Mouse (Mus musculus): ENCODE measurements around the gene Ncln. TPM values are rescaled to one million over a fixed set of nuclear protein-coding genes. Genes with fewer than 3 reads are reported as not detected.

The Ncln gene
- polyA plus RNA-seq, 1 experiment from 2014 or later: 97.9 TPM

- no peak overlapping the region for H3K4me2 ChIP-seq
These were observed 35.7 kb downstream of the Ncln start for GRCm38 (mm10) chr10:81460471-81460870.

GRCm38 (mm10) chr10:81459399-81459798 lies 36.8 kb downstream of the Ncln start:
- H3K9me3 ChIP-seq (ENCODE audit: control insufficient read depth, low read length): no peaks in the 10 kb centered on the region
- no peak for ATAC-seq (replicated peaks; ENCODE audit: low FRiP score)
- WGBS: 65% methylated on average over 21 of the region's 21 CpGs

More at GRCm38 (mm10) chr10:81460471-81460870, 35.7 kb downstream of the Ncln start:
- H3K27ac ChIP-seq (ENCODE audit: low read depth, low read length): no peak overlapping the region
- no peak overlapping the region for H3K9ac ChIP-seq (ENCODE audit: low read depth, low read length)
- H3K4me1 ChIP-seq (replicated peaks; ENCODE audit: control insufficient read depth, insufficient read depth, low read length): peaks cover 14% of the 10 kb centered on the region
- WGBS: 20% methylated on average over 20 of the region's 20 CpGs
- peaks cover 96% of the 10 kb centered on the region for H3K27me3 ChIP-seq (replicated peaks; ENCODE audit: control insufficient read depth, insufficient read depth, low read length)
- no peak for DNase-seq (ENCODE audit: low spot score)
- H3K36me3 ChIP-seq (ENCODE audit: control insufficient read depth, insufficient read depth, low read length): no peaks in the 10 kb centered on the region
- no peak overlapping the region for H3K4me3 ChIP-seq (ENCODE audit: low read depth, low read length)
- H3K9me3 ChIP-seq (ENCODE audit: control insufficient read depth, low read length): no peaks in the 10 kb centered on the region
- ATAC-seq (replicated peaks; ENCODE audit: low FRiP score): no peak

GRCm38 (mm10) chr10:81458267-81458666 lies 37.9 kb downstream of the Ncln start:
- 75% methylated on average over 6 of the region's 6 CpGs for WGBS
- Histone ChIP-seq H3K27ac (ENCODE audit: low read depth, low read length) (no peak overlapping the region), H3K27me3 (replicated peaks; ENCODE audit: control insufficient read depth, insufficient read depth, low read length) (peaks cover 97% of the 10 kb centered on the region), H3K4me2 (no peak overlapping the region), H3K4me1 (replicated peaks; ENCODE audit: control insufficient read depth, insufficient read depth, low read length) (peaks cover 3% of the 10 kb centered on the region), H3K36me3 (ENCODE audit: control insufficient read depth, insufficient read depth, low read length) (no peaks in the 10 kb centered on the region), H3K4me3 (ENCODE audit: low read depth, low read length) (no peak overlapping the region), H3K9me3 (ENCODE audit: control insufficient read depth, low read length) (no peaks in the 10 kb centered on the region), H3K9ac (ENCODE audit: low read depth, low read length) (no peak overlapping the region)
- no peak for ATAC-seq (replicated peaks; ENCODE audit: low FRiP score)
- DNase-seq (ENCODE audit: low spot score): no peak

More at GRCm38 (mm10) chr10:81459399-81459798, 36.8 kb downstream of the Ncln start:
- no peaks in the 10 kb centered on the region for H3K36me3 ChIP-seq (ENCODE audit: control insufficient read depth, insufficient read depth, low read length)
- DNase-seq (ENCODE audit: low spot score): no peak
- H3K27ac ChIP-seq (ENCODE audit: low read depth, low read length): no peak overlapping the region
- H3K4me3 ChIP-seq (ENCODE audit: low read depth, low read length): no peak overlapping the region
- H3K27me3 ChIP-seq (replicated peaks; ENCODE audit: control insufficient read depth, insufficient read depth, low read length): peaks cover 97% of the 10 kb centered on the region
- no peak overlapping the region for H3K9ac ChIP-seq (ENCODE audit: low read depth, low read length)
- no peak overlapping the region for H3K4me2 ChIP-seq
- H3K4me1 ChIP-seq (replicated peaks; ENCODE audit: control insufficient read depth, insufficient read depth, low read length): peaks cover 8% of the 10 kb centered on the region

- Histone ChIP-seq H3K9me3 (ENCODE audit: control insufficient read depth, low read length) (no peaks in the 10 kb centered on the region), H3K36me3 (ENCODE audit: control insufficient read depth, insufficient read depth, low read length) (no peaks in the 10 kb centered on the region), H3K27me3 (replicated peaks; ENCODE audit: control insufficient read depth, insufficient read depth, low read length) (peaks cover 97% of the 10 kb centered on the region), H3K4me1 (replicated peaks; ENCODE audit: control insufficient read depth, insufficient read depth, low read length) (peaks cover 3% of the 10 kb centered on the region), H3K9ac (ENCODE audit: low read depth, low read length) (no peak overlapping the region), H3K27ac (ENCODE audit: low read depth, low read length) (no peak overlapping the region), H3K4me2 (no peak overlapping the region), H3K4me3 (ENCODE audit: low read depth, low read length) (no peak overlapping the region)
- ATAC-seq (replicated peaks; ENCODE audit: low FRiP score) (no peak), DNase-seq (ENCODE audit: low spot score) (no peak)
- 76% methylated on average over 8 of the region's 8 CpGs for WGBS
These were observed 38.6 kb downstream of the Ncln start for GRCm38 (mm10) chr10:81457624-81458023.

GRCm38 (mm10) chr10:81456983-81457563 lies 39.1 kb downstream of the Ncln start:
- WGBS: 31% methylated on average over 12 of the region's 12 CpGs
- H3K4me3 ChIP-seq (ENCODE audit: low read depth, low read length): no peak overlapping the region
- ATAC-seq (replicated peaks; ENCODE audit: low FRiP score): no peak
- no peak overlapping the region for H3K27ac ChIP-seq (ENCODE audit: low read depth, low read length)
- no peak overlapping the region for H3K4me2 ChIP-seq
- no peaks in the 10 kb centered on the region for H3K9me3 ChIP-seq (ENCODE audit: control insufficient read depth, low read length)
- DNase-seq (ENCODE audit: low spot score): no peak
- no peak overlapping the region for H3K9ac ChIP-seq (ENCODE audit: low read depth, low read length)
- H3K36me3 ChIP-seq (ENCODE audit: control insufficient read depth, insufficient read depth, low read length): no peaks in the 10 kb centered on the region
- peaks cover 97% of the 10 kb centered on the region for H3K27me3 ChIP-seq (replicated peaks; ENCODE audit: control insufficient read depth, insufficient read depth, low read length)
- H3K4me1 ChIP-seq (replicated peaks; ENCODE audit: control insufficient read depth, insufficient read depth, low read length): peaks cover 2% of the 10 kb centered on the region

- H3K27me3 ChIP-seq (replicated peaks; ENCODE audit: control insufficient read depth, insufficient read depth, low read length): peaks cover 97% of the 10 kb centered on the region
- no peak for ATAC-seq (replicated peaks; ENCODE audit: low FRiP score)
- 58% methylated on average over 28 of the region's 28 CpGs for WGBS
These were observed 40.9 kb downstream of the Ncln start, which contains the start of gene Nfic for GRCm38 (mm10) chr10:81455181-81455895. TSS of gene Nfic (minus strand) at chr10:81455635.

GRCm38 (mm10) chr10:81454106-81454505 lies 42.1 kb downstream of the Ncln start:
- DNase-seq (ENCODE audit: low spot score) (no peak), ATAC-seq (replicated peaks; ENCODE audit: low FRiP score) (no peak)
- WGBS: 58% methylated on average over 2 of the region's 2 CpGs
- Histone ChIP-seq H3K4me2 (no peak overlapping the region), H3K4me1 (replicated peaks; ENCODE audit: control insufficient read depth, insufficient read depth, low read length) (no peaks in the 10 kb centered on the region), H3K9ac (ENCODE audit: low read depth, low read length) (no peak overlapping the region), H3K9me3 (ENCODE audit: control insufficient read depth, low read length) (no peaks in the 10 kb centered on the region), H3K36me3 (ENCODE audit: control insufficient read depth, insufficient read depth, low read length) (no peaks in the 10 kb centered on the region), H3K27me3 (replicated peaks; ENCODE audit: control insufficient read depth, insufficient read depth, low read length) (peaks cover 88% of the 10 kb centered on the region), H3K4me3 (ENCODE audit: low read depth, low read length) (no peak overlapping the region), H3K27ac (ENCODE audit: low read depth, low read length) (no peak overlapping the region)

More at GRCm38 (mm10) chr10:81455181-81455895, 40.9 kb downstream of the Ncln start, which contains the start of gene Nfic:
- no peak for DNase-seq (ENCODE audit: low spot score)
- Histone ChIP-seq H3K4me1 (replicated peaks; ENCODE audit: control insufficient read depth, insufficient read depth, low read length) (no peaks in the 10 kb centered on the region), H3K9me3 (ENCODE audit: control insufficient read depth, low read length) (no peaks in the 10 kb centered on the region), H3K27ac (ENCODE audit: low read depth, low read length) (no peak within 1 kb of the TSS), H3K9ac (ENCODE audit: low read depth, low read length) (no peak within 1 kb of the TSS), H3K4me2 (no peak within 1 kb of the TSS), H3K4me3 (ENCODE audit: low read depth, low read length) (no peak within 1 kb of the TSS), H3K36me3 (ENCODE audit: control insufficient read depth, insufficient read depth, low read length) (no peaks in the 10 kb centered on the region)

GRCm38 (mm10) chr10:81452947-81453288 lies 43.3 kb downstream of the Ncln start:
- Histone ChIP-seq H3K27me3 (replicated peaks; ENCODE audit: control insufficient read depth, insufficient read depth, low read length) (peaks cover 78% of the 10 kb centered on the region), H3K9me3 (ENCODE audit: control insufficient read depth, low read length) (no peaks in the 10 kb centered on the region), H3K36me3 (ENCODE audit: control insufficient read depth, insufficient read depth, low read length) (no peaks in the 10 kb centered on the region), H3K9ac (ENCODE audit: low read depth, low read length) (no peak overlapping the region), H3K4me2 (no peak overlapping the region), H3K27ac (ENCODE audit: low read depth, low read length) (no peak overlapping the region), H3K4me1 (replicated peaks; ENCODE audit: control insufficient read depth, insufficient read depth, low read length) (no peaks in the 10 kb centered on the region), H3K4me3 (ENCODE audit: low read depth, low read length) (no peak overlapping the region)
- ATAC-seq (replicated peaks; ENCODE audit: low FRiP score) (no peak), DNase-seq (ENCODE audit: low spot score) (no peak)
- 5% methylated on average over 14 of the region's 14 CpGs for whole genome bisulfite sequencing
